Mouse (Mus musculus): ENCODE measurements around the gene Enthd1.

GRCm38 (mm10) chr15:80566696-80567095 lies 1.7 kb upstream of the Enthd1 start:
- TF ChIP-seq TAL1 (IDR thresholded peaks at IDR 0.05; ENCODE audit: low read length) (no peak), GATA1 (IDR thresholded peaks at IDR 0.05; ENCODE audit: low read length) (no peak)

All from erythroblast, embryonic 14.5 days (primary cell).